ENCODE assay signal across 17 mouse cellular contexts in genomic region chr4:130181886-130182285, GRCm38 (mm10). TPM values are rescaled to one million over a fixed set of nuclear protein-coding genes. Genes with fewer than 3 reads are reported as not detected.
A peak's percentile ranks its signal among the peaks of the same experiment; 100 is the strongest.
DNase-seq lines count a peak whose midpoint lies in the region; ATAC-seq and TF ChIP-seq lines count a peak whose summit lies in the region.
"Had no signal": no experiment of that assay in that cellular context is flagged by ENCODE, and none has a peak within 500 bp of the region (broad histone marks: within the 10 kb centered on the region; RNA-seq: fewer than 3 reads in every experiment).

No protein-coding gene starts in this region.

- H3K4me3 ChIP-seq in intestine, postnatal 0 days (ENCODE audit: low read depth, low read length), result no peak overlapping the region
- no peak overlapping the region for H3K4me3 ChIP-seq in intestine, embryonic 16.5 days (ENCODE audit: low read length)
- no peak overlapping the region for H3K4me3 ChIP-seq in heart, postnatal 0 days (ENCODE audit: low read depth, low read length)
- no peak overlapping the region for H3K4me3 ChIP-seq in liver, postnatal 0 days (ENCODE audit: low read depth, low read length)
- H3K4me3 ChIP-seq: liver, embryonic 13.5 days; midbrain, embryonic 10.5 days had no signal

- no peaks in the 10 kb centered on the region for H3K36me3 ChIP-seq in intestine, postnatal 0 days (ENCODE audit: control insufficient read depth, insufficient read depth)
- no peaks in the 10 kb centered on the region for H3K36me3 ChIP-seq in intestine, embryonic 16.5 days (ENCODE audit: control insufficient read depth, insufficient read depth, low read length)
- H3K36me3 ChIP-seq in heart, postnatal 0 days (replicated peaks; ENCODE audit: control insufficient read depth, insufficient read depth, low read length), result no peaks in the 10 kb centered on the region
- no peaks in the 10 kb centered on the region for H3K36me3 ChIP-seq in liver, postnatal 0 days (replicated peaks; ENCODE audit: insufficient read depth, low read length)
- H3K36me3 ChIP-seq: liver, embryonic 13.5 days; midbrain, embryonic 10.5 days had no signal

- intact Hi-C loops in gastrocnemius, postnatal 14 days (cut with DNase I; ENCODE audit: low total_unique reads), result loop anchor here (10.0 kb wide), 2 partner anchors 147 to 217 kb away; no protein-coding TSS in a partner anchor

- no peak overlapping the region for H3K9ac ChIP-seq in intestine, postnatal 0 days (ENCODE audit: low read depth, low read length)
- H3K9ac ChIP-seq in intestine, embryonic 16.5 days (ENCODE audit: low read depth, low read length), result no peak overlapping the region
- no peak overlapping the region for H3K9ac ChIP-seq in heart, postnatal 0 days (replicated peaks; ENCODE audit: low read depth, low read length)
- H3K9ac ChIP-seq in liver, postnatal 0 days (replicated peaks), result no peak overlapping the region
- H3K9ac ChIP-seq: liver, embryonic 13.5 days had no signal

- peak; percentile 47 to 56 for DNase-seq in heart, adult 9 months (ENCODE audit: low spot score in 2 of 2)
- DNase-seq in heart, postnatal 0 days (ENCODE audit: low spot score), result peak; percentile 54
- DNase-seq in liver, postnatal 0 days, result no peak
- no peak for DNase-seq in B cell, adult 2 months
- DNase-seq in right cerebral cortex, postnatal 4 days, result no peak
- DNase-seq in gastrocnemius, postnatal 14 days, result no peak
- DNase-seq: cerebellum, adult 8-10 months; layer of hippocampus, postnatal 36 days; liver, embryonic 13.5 days had no signal

- TF ChIP-seq EP300 in heart, postnatal 0 days (IDR thresholded peaks at IDR 0.05; ENCODE audit: low read depth), result 0 out of 2 replicates have a peak, but pooled peaks have one; percentile 55
- no peak; the same call in 1 of the 2 replicates for TF ChIP-seq EP300 in liver, postnatal 0 days (IDR thresholded peaks at IDR 0.05; ENCODE audit: low read depth)

- no peak overlapping the region for H3K27ac ChIP-seq in intestine, postnatal 0 days (ENCODE audit: low read depth, low read length)
- no peak overlapping the region for H3K27ac ChIP-seq in intestine, embryonic 16.5 days (ENCODE audit: low read length)
- no peak overlapping the region for H3K27ac ChIP-seq in heart, postnatal 0 days (ENCODE audit: low read depth)
- no peak overlapping the region for H3K27ac ChIP-seq in liver, postnatal 0 days (ENCODE audit: low read depth)
- H3K27ac ChIP-seq: liver, embryonic 13.5 days; midbrain, embryonic 10.5 days had no signal

- no peak for TF ChIP-seq CTCF in intestine, postnatal 0 days (IDR thresholded peaks at IDR 0.05; ENCODE audit: low read depth)
- no peak for TF ChIP-seq CTCF in heart, postnatal 0 days (IDR thresholded peaks at IDR 0.05; ENCODE audit: low read depth)
- TF ChIP-seq CTCF in liver, postnatal 0 days (IDR thresholded peaks at IDR 0.05; ENCODE audit: low read depth), result no peak

- H3K9me3 ChIP-seq in intestine, postnatal 0 days (ENCODE audit: control insufficient read depth), result no peaks in the 10 kb centered on the region
- no peaks in the 10 kb centered on the region for H3K9me3 ChIP-seq in intestine, embryonic 16.5 days (ENCODE audit: control insufficient read depth, low read length)
- H3K9me3 ChIP-seq in heart, postnatal 0 days (replicated peaks; ENCODE audit: control insufficient read depth, low read length), result no peaks in the 10 kb centered on the region
- H3K9me3 ChIP-seq in liver, postnatal 0 days (ENCODE audit: low read length), result no peaks in the 10 kb centered on the region
- H3K9me3 ChIP-seq: liver, embryonic 13.5 days; midbrain, embryonic 10.5 days had no signal

- 14% methylated on average over 4 of the region's 4 CpGs for WGBS in intestine, postnatal 0 days
- 39% methylated on average over 4 of the region's 4 CpGs for WGBS in intestine, embryonic 16.5 days
- 7% methylated on average over 4 of the region's 4 CpGs for WGBS in heart, postnatal 0 days
- 47% methylated on average over 4 of the region's 4 CpGs for WGBS in liver, postnatal 0 days (ENCODE audit: insufficient replicate concordance)

- no peaks in the 10 kb centered on the region for H3K27me3 ChIP-seq in intestine, postnatal 0 days (replicated peaks; ENCODE audit: control insufficient read depth, insufficient read depth, low read length)
- H3K27me3 ChIP-seq in intestine, embryonic 16.5 days (replicated peaks; ENCODE audit: control insufficient read depth, insufficient read depth, low read length), result no peaks in the 10 kb centered on the region
- no peaks in the 10 kb centered on the region for H3K27me3 ChIP-seq in heart, postnatal 0 days (ENCODE audit: control insufficient read depth, insufficient read depth, low read length)
- no peaks in the 10 kb centered on the region for H3K27me3 ChIP-seq in liver, postnatal 0 days (ENCODE audit: insufficient read depth, low read length)

- H3K4me1 ChIP-seq in intestine, postnatal 0 days (replicated peaks; ENCODE audit: control insufficient read depth, insufficient read depth, low read length), result no peaks in the 10 kb centered on the region; the same call in 1 of the 2 replicates
- H3K4me1 ChIP-seq in intestine, embryonic 16.5 days (ENCODE audit: control insufficient read depth, insufficient read depth, low read length), result peaks cover 11% of the 10 kb centered on the region
- peaks cover 19% of the 10 kb centered on the region for H3K4me1 ChIP-seq in heart, postnatal 0 days (ENCODE audit: control insufficient read depth, insufficient read depth)
- peaks cover 3% of the 10 kb centered on the region; the same call in 1 of the 2 replicates for H3K4me1 ChIP-seq in liver, postnatal 0 days (ENCODE audit: insufficient read depth)
- H3K4me1 ChIP-seq: midbrain, embryonic 10.5 days had no signal

- no peak overlapping the region for H3K4me2 ChIP-seq in intestine, postnatal 0 days (replicated peaks; ENCODE audit: low read depth)
- H3K4me2 ChIP-seq in intestine, embryonic 16.5 days (ENCODE audit: low read depth, low read length), result no peak overlapping the region
- no peak overlapping the region for H3K4me2 ChIP-seq in heart, postnatal 0 days (ENCODE audit: low read depth, low read length)
- H3K4me2 ChIP-seq in liver, postnatal 0 days (ENCODE audit: low read depth, low read length), result no peak overlapping the region
- H3K4me2 ChIP-seq: liver, embryonic 13.5 days had no signal

- ATAC-seq in intestine, postnatal 0 days, result 0 out of 2 replicates have a peak, but pooled peaks have one; percentile 22
- ATAC-seq in intestine, embryonic 16.5 days, result no peak
- ATAC-seq in heart, postnatal 0 days (ENCODE audit: insufficient read depth, low read depth), result peak; percentile 37; the same call in 1 of the 2 replicates
- ATAC-seq in liver, postnatal 0 days, result peak; percentile 41
- ATAC-seq: CD4-positive, CD25-positive, alpha-beta regulatory T cell, adult 4 months had no signal

RNA-seq across cellular contexts. Expression of gene Tinagl1, which starts 7.0 kb away (rescaled TPM):
- polyA plus RNA-seq in intestine, postnatal 0 days (2015; fragmentation: Nextera tagmentation; extraction: Ambion mirVana), result 87.2 and 88.8 TPM in 2 replicates
- 78.3 and 80.3 TPM in 2 replicates for polyA plus RNA-seq in intestine, embryonic 16.5 days (2015; fragmentation: Nextera tagmentation; extraction: Ambion mirVana)
- total RNA-seq in heart, postnatal 0 days (2014; rRNA removed; ENCODE audit: low replicate concordance), result 128 and 168 TPM in 2 replicates
- 56.1 and 61.3 TPM in 2 replicates for polyA plus RNA-seq in heart, postnatal 0 days (2015; fragmentation: Nextera tagmentation; extraction: Ambion mirVana)
- polyA plus RNA-seq in liver, postnatal 0 days (2015; fragmentation: Nextera tagmentation; extraction: Ambion mirVana), result 22.6 and 22.9 TPM in 2 replicates
- 10 to 100 TPM; 29.3 to 39.2 TPM for total RNA-seq in gastrocnemius, postnatal 14 days (2021)
- polyA plus RNA-seq: CD4-positive, CD25-positive, alpha-beta regulatory T cell, adult 4 months had no signal

RNA-seq across cellular contexts. Expression of gene Gm853, which starts 40.3 kb away (rescaled TPM):
- polyA plus RNA-seq in intestine, postnatal 0 days (2015; fragmentation: Nextera tagmentation; extraction: Ambion mirVana), result not detected in 2 replicates
- polyA plus RNA-seq in intestine, embryonic 16.5 days (2015; fragmentation: Nextera tagmentation; extraction: Ambion mirVana), result not detected in 2 replicates
- not detected in 2 replicates for total RNA-seq in heart, postnatal 0 days (2014; rRNA removed; ENCODE audit: low replicate concordance)
- not detected in 2 replicates for polyA plus RNA-seq in heart, postnatal 0 days (2015; fragmentation: Nextera tagmentation; extraction: Ambion mirVana)
- not detected in 2 replicates for polyA plus RNA-seq in liver, postnatal 0 days (2015; fragmentation: Nextera tagmentation; extraction: Ambion mirVana)
- total RNA-seq in gastrocnemius, postnatal 14 days (2021), result not detected
- total RNA-seq: gastrocnemius, adult 18-20 months; heart, postnatal 14 days; layer of hippocampus, postnatal 36 days had no signal
- polyA plus RNA-seq: CD4-positive, CD25-positive, alpha-beta regulatory T cell, adult 4 months; intestine, embryonic 14.5 days; liver, embryonic 13.5 days; stomach, embryonic 14.5 days had no signal

RNA-seq across cellular contexts. Expression of gene Hcrtr1, which starts 42.7 kb away (rescaled TPM):
- 0.81 and 0.91 TPM in 2 replicates for polyA plus RNA-seq in intestine, postnatal 0 days (2015; fragmentation: Nextera tagmentation; extraction: Ambion mirVana)
- polyA plus RNA-seq in intestine, embryonic 16.5 days (2015; fragmentation: Nextera tagmentation; extraction: Ambion mirVana), result 0.22 and 0.34 TPM in 2 replicates
- total RNA-seq in heart, postnatal 0 days (2014; rRNA removed; ENCODE audit: low replicate concordance), result not detected in 2 replicates
- not detected in 2 replicates for polyA plus RNA-seq in heart, postnatal 0 days (2015; fragmentation: Nextera tagmentation; extraction: Ambion mirVana)
- polyA plus RNA-seq in liver, postnatal 0 days (2015; fragmentation: Nextera tagmentation; extraction: Ambion mirVana), result not detected in 2 replicates
- total RNA-seq in gastrocnemius, postnatal 14 days (2021), result not detected
- total RNA-seq: gastrocnemius, adult 18-20 months had no signal
- polyA plus RNA-seq: CD4-positive, CD25-positive, alpha-beta regulatory T cell, adult 4 months; intestine, embryonic 14.5 days had no signal

Comparison
In these comparisons a context has a peak if more than half of its experiments do, and no peak if none do; other contexts are left out.
1. DNase-seq: peak in heart, adult 9 months (2 of 2) and heart, postnatal 0 days (single experiment); none in liver, postnatal 0 days (single experiment), B cell, adult 2 months (0 of 2), right cerebral cortex, postnatal 4 days (single experiment) and gastrocnemius, postnatal 14 days (single experiment).